Mouse (Mus musculus) ZHBTc4 (cell line): Measurements from ENCODE around the gene Hspa1l.

ENCODE experiments used
- DNase-seq: peaks from one replicate; pipeline ENCODE4 v3.0.0-alpha.2; 2011; ENCODE audit warnings: low read depth, low spot score

Gene Hspa1l

GRCm38 (mm10) chr17:34972069-34972749 lies at the start of gene Hspa1l, which contains the start of gene Hspa1a:
Gene Hspa1l (plus strand): TSS chr17:34972703.
Gene Hspa1a (minus strand): TSS chr17:34972156.
- DNase-seq = peak; percentile 93

- DNase-seq = peak; percentile 50
These were observed 49.6 kb upstream of the Hspa1l start for GRCm38 (mm10) chr17:34922939-34923338.

GRCm38 (mm10) chr17:34924258-34924657 lies 48.2 kb upstream of the Hspa1l start:
- DNase-seq = no peak

GRCm38 (mm10) chr17:34927306-34928019 lies 45.0 kb upstream of the Hspa1l start:
- no peak for DNase-seq

- DNase-seq = peak; percentile 84
These were observed 43.7 kb upstream of the Hspa1l start for GRCm38 (mm10) chr17:34928841-34929240.

- peak; percentile 99 for DNase-seq
These were observed 41.3 kb upstream of the Hspa1l start, which contains the start of gene Neu1 for GRCm38 (mm10) chr17:34931061-34931734. Gene Neu1 (plus strand): TSS chr17:34931253.

GRCm38 (mm10) chr17:34931735-34932098 lies 40.8 kb upstream of the Hspa1l start:
- DNase-seq = peak; percentile 38

GRCm38 (mm10) chr17:34932287-34932686 lies 40.2 kb upstream of the Hspa1l start:
- DNase-seq = no peak

GRCm38 (mm10) chr17:34934031-34934430 lies 38.5 kb upstream of the Hspa1l start:
- no peak for DNase-seq

GRCm38 (mm10) chr17:34934830-34935229 lies 37.7 kb upstream of the Hspa1l start:
- no peak for DNase-seq

- DNase-seq = no peak
These were observed 34.5 kb upstream of the Hspa1l start for GRCm38 (mm10) chr17:34937960-34938505.

- peak; percentile 75 for DNase-seq
These were observed 31.0 kb upstream of the Hspa1l start for GRCm38 (mm10) chr17:34941344-34942041.

GRCm38 (mm10) chr17:34943128-34943815 lies 29.2 kb upstream of the Hspa1l start:
- DNase-seq = no peak

GRCm38 (mm10) chr17:34944362-34944761 lies 28.1 kb upstream of the Hspa1l start:
- no peak for DNase-seq

- DNase-seq = no peak
These were observed 25.9 kb upstream of the Hspa1l start for GRCm38 (mm10) chr17:34946486-34947140.

- DNase-seq = peak; percentile 77
These were observed 24.9 kb upstream of the Hspa1l start for GRCm38 (mm10) chr17:34947606-34948005.

GRCm38 (mm10) chr17:34948721-34949552 lies 23.6 kb upstream of the Hspa1l start:
- DNase-seq = peak; percentile 60

GRCm38 (mm10) chr17:34949553-34949969 lies 22.9 kb upstream of the Hspa1l start:
- peak; percentile 88 for DNase-seq
